Mouse (Mus musculus) cerebellum, adult 9-10 months (tissue): Measurements from ENCODE around the gene Fgd4.
"Not testable (repeated sequence)": the region's sequence is repeated elsewhere in the genome, so short reads cannot be mapped to it uniquely, and the experiment has no call there.

ENCODE experiments used
- DNase-seq: peaks from one replicate; pipeline ENCODE4 v3.0.0; 2022

The Fgd4 gene

GRCm38 (mm10) chr16:16539396-16539795 lies 61.0 kb downstream of the Fgd4 start:
- peak; percentile 69 for DNase-seq

- no peak for DNase-seq
These were observed 65.1 kb downstream of the Fgd4 start for GRCm38 (mm10) chr16:16535232-16535631.

GRCm38 (mm10) chr16:16528014-16528413 lies 72.3 kb downstream of the Fgd4 start:
- no peak for DNase-seq

- no peak for DNase-seq
These were observed 73.1 kb downstream of the Fgd4 start for GRCm38 (mm10) chr16:16527267-16527666.

GRCm38 (mm10) chr16:16526741-16527105 lies 73.6 kb downstream of the Fgd4 start:
- no peak for DNase-seq

GRCm38 (mm10) chr16:16526097-16526740 lies 74.1 kb downstream of the Fgd4 start:
- DNase-seq, result no peak

GRCm38 (mm10) chr16:16525266-16525904 lies 75.0 kb downstream of the Fgd4 start:
- DNase-seq, result no peak

GRCm38 (mm10) chr16:16523632-16524031 lies 76.7 kb downstream of the Fgd4 start:
- DNase-seq, result no peak

- not testable (repeated sequence) for DNase-seq
These were observed 77.5 kb downstream of the Fgd4 start for GRCm38 (mm10) chr16:16522869-16523268.

GRCm38 (mm10) chr16:16501491-16501890 lies 98.9 kb downstream of the Fgd4 start:
- DNase-seq, result no peak

- no peak for DNase-seq
These were observed 99.4 kb downstream of the Fgd4 start for GRCm38 (mm10) chr16:16500926-16501325.

GRCm38 (mm10) chr16:16498798-16499197 lies 101.6 kb downstream of the Fgd4 start:
- peak; percentile 67 for DNase-seq

- no peak for DNase-seq
These were observed 114.8 kb downstream of the Fgd4 start for GRCm38 (mm10) chr16:16485523-16486043.

GRCm38 (mm10) chr16:16484601-16485000 lies 115.7 kb downstream of the Fgd4 start:
- DNase-seq, result peak; percentile 82

GRCm38 (mm10) chr16:16473451-16473850 lies 126.9 kb downstream of the Fgd4 start:
- DNase-seq, result not testable (repeated sequence)

- DNase-seq, result no peak
These were observed 150.3 kb downstream of the Fgd4 start for GRCm38 (mm10) chr16:16450021-16450420.

- DNase-seq, result no peak
These were observed 161.9 kb downstream of the Fgd4 start for GRCm38 (mm10) chr16:16438436-16438835.

GRCm38 (mm10) chr16:16422456-16422855 lies 177.9 kb downstream of the Fgd4 start:
- no peak for DNase-seq

GRCm38 (mm10) chr16:16367217-16367616 lies 233.1 kb downstream of the Fgd4 start:
- DNase-seq, result not testable (repeated sequence)
